Mouse (Mus musculus) mesoderm, embryonic 11.5 days (tissue): ENCODE results near the gene Xpnpep1.

Source experiments
- DNase-seq: peaks from one replicate; pipeline ENCODE4 v3.0.0-alpha.2; 2012; ENCODE audit warnings: low read depth, low spot score

Xpnpep1 gene

GRCm38 (mm10) chr19:53066531-53066930 lies 26.5 kb upstream of the Xpnpep1 start:
- no peak for DNase-seq

DNA sequence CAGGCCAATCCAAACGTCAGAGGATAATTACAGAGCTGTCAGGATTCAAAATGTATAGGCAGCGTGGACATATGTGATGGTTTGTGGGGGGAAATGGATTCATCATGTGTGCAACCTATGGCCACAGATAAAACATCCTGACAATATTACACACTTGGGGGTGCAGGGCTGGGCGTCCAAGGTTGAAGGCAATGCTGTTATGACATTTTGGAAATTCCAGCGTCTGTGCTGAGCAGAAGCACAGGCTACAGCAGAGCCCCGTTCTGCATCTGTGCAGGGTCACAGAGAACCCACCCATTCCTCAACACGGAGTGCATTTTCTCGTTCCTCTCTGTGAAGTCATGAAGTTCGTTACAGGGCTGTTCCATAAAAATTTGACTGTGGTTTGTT lies 25.0 kb upstream of the Xpnpep1 start:
- DNase-seq = peak; percentile 58

- DNase-seq = peak; percentile 57
Measured at GRCm38 (mm10) chr19:53064292-53064971, 24.4 kb upstream of the Xpnpep1 start.

DNA sequence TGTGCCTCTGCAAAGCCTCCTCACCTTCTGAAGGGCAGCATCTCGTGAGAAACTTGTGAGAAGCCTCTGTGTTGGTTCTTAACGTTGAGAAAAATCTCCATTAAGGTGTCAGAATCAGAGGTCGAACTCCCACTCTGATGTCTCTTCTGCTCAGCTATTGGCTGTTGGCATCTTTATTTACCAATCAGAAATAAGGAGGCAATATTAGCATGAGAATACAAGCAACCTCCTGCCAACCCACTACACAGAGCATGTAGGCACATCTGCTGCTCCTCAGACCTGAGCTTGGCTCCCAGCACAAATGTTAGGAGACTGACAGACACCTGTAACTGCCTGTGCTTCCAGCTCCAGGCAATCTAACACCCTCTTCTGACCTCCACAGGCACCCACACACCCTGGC lies 22.0 kb upstream of the Xpnpep1 start:
- DNase-seq = no peak

- no peak for DNase-seq
Measured at GRCm38 (mm10) chr19:53059344-53060111, 19.5 kb upstream of the Xpnpep1 start.

GRCm38 (mm10) chr19:53058726-53059334 lies 18.8 kb upstream of the Xpnpep1 start:
- no peak for DNase-seq

GRCm38 (mm10) chr19:53057980-53058725 lies 18.1 kb upstream of the Xpnpep1 start:
- no peak for DNase-seq

- DNase-seq = no peak
Measured at GRCm38 (mm10) chr19:53053355-53053754, 13.3 kb upstream of the Xpnpep1 start.

DNA sequence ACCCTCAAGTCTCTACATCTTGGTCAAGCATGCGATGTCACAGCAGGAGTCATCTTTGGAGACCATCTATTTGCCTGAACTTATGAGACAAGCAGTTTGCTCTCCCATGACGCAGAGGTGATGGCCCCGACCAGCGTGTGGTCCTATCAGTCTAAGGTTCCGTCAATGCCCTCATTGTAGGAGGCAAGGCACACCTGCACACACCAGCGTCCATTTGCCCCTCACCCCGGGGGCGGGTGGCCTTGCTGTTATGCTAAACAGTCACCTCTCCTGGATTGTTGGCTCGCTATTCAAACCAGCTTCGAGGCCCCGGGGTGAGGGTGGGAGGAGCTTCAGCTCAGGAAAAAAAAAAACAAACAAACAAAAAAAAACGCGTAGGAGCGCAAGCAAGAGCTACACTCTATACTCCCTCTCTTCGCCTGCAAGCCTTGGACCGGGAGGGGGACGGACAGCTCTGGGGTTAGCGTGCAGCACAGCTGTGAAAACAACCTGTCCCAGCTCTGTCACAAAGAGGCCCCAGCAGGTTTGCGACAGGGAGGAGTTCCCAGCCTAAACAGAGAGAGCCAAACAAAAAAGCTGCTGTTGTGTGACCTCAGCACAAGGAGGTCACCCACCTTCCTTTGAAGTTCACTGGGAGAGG lies 12.1 kb upstream of the Xpnpep1 start:
- peak; percentile 79 for DNase-seq

DNA sequence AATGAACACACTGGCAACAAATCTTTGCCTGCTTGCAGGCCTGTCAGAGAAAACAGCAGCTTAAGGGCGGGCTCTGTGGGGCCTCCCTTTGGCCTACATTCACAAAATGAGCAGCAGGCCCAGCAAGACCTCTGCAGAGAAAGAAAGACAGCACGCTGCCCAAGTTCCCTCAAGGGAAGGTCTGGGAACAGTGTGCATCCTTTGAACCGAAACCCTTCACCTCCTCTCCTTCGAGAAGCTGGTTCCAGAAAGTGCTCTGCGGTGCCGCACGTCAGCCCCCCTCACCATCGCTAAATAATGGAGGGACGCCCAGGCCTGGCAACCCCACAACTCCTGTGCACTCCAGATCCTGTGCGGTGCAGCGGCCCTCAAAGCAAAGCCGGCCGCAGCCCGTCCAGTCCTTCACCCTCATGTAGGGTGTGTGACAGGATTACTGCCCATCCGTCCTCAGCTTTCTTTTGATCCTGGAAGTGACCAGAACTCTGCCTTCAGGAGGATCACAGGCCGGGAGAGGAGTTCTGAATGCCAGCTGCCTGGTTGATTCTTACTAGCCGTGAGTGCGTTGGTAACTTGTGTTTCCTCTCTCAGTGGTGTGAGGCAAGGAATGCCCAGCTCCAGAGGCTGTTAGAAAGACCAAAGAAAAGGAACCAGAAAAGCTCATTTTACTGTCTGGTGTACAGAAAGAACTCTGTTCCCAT lies 11.4 kb upstream of the Xpnpep1 start:
- DNase-seq = no peak

DNA sequence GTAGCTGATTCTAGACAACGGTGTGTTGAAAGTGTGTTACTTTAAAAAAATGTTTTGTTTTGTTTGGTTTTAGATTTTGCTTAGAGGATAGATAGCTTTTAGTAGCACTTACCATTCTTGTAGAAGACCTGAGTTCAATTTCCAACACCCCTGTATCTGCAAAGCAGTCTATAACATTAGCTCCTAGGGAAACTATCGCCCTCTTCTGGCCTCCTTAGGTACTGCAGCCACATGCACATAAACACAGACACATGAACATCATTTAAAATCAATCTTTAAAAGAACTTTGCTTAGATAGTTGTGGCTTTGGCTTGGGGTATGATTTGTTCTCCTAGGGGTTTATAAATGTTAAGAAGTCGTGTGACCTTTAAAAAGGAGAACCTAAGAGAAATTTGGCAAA lies 10.1 kb upstream of the Xpnpep1 start:
- no peak for DNase-seq

DNA sequence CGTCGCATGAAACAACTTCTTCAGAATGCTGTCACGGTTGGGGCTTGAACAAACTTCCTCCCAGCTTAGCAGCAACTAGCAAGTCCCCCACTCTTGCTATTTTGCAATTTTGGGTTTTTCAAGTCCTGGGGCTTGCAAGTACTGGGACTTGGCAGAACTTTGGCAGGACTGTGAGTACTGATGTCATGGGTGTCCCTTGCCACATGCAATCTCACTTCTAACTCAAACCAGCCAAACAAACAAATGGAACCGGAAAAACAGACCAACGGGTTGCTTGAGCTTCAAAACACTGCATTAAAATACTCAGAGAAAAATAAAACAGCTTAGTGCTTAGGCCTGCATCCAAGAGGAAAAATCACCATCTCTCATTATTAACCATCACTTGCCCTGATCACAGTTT lies 7.2 kb upstream of the Xpnpep1 start:
- DNase-seq = no peak

GRCm38 (mm10) chr19:53043423-53044125 lies 3.6 kb upstream of the Xpnpep1 start:
- DNase-seq = no peak

DNA sequence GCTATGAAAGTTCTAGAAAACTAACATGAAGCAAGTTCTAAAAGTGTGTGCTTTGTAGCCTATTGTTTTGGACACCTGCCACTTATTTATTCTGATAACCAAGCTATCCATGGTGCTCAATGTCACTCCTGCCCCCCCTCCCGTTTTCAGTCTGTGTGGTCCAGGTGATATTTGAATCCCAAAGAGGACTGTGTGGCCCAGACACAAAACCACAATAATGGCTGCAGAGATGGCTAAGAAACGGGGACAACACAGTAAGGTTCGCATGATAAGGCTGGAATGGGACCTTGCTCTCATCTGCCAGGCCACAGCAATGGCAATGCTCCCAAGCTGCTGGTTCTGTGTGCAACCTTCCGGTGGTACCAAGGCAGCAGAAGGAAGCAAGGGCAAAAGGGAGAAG lies 1.6 kb upstream of the Xpnpep1 start:
- no peak for DNase-seq

GRCm38 (mm10) chr19:53041133-53041510 lies 1.1 kb upstream of the Xpnpep1 start:
- no peak for DNase-seq

GRCm38 (mm10) chr19:53039090-53039489 lies 924 bp downstream of the Xpnpep1 start:
- no peak for DNase-seq

DNA sequence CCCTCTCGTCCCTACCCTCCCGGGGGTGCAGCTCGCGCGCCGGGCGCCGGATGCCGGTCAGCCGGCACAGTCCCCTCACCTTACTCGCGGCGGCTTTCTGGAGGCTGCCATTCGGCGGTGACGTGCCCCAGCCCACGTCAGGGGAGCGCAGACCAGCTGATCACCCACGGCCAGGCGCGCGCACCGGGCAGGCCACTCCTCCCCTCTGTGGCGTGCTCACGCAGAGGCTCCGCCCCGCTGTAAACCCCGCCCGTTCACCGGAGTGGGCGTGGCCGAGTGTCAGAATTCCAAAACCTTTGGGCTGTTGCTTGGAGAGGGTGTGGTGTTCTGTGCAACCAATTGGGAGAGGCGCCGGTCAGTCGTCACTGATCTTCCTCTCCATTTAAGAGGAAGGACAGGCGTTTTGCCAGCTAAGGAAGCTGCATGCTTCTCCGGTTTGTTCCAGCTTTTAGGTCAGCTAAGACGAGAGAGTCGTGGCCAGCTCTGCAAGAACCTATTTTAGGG lies 1.5 kb downstream of the Xpnpep1 start:
- DNase-seq = peak; percentile 99

- DNase-seq = no peak
Measured at GRCm38 (mm10) chr19:53037925-53038419, 2.0 kb downstream of the Xpnpep1 start.

- no peak for DNase-seq
Measured at GRCm38 (mm10) chr19:53033159-53033943, 6.7 kb downstream of the Xpnpep1 start.
